Mouse (Mus musculus) forebrain, embryonic 10.5 days (tissue): ENCODE results near the gene Ndufs7. TPM values are rescaled to one million over a fixed set of nuclear protein-coding genes. Genes with fewer than 3 reads are reported as not detected.

ENCODE experiments used
- DNase-seq: peaks from one replicate; pipeline ENCODE4 v3.0.0-alpha.2; 2017; ENCODE audit warnings: low spot score; ENCODE audit errors: extremely low spot score
- H3K27ac ChIP-seq: fragments of 300-500 bp; sonication (generic); 2 replicates; pipeline ENCODE4 v1.5.1; 2016; ENCODE audit warnings: mild to moderate bottlenecking
- H3K27me3 ChIP-seq: fragments of 300-500 bp; sonication (generic); 2 replicates; pipeline ENCODE4 v1.6.1; 2016; ENCODE audit warnings: mild to moderate bottlenecking; ENCODE audit not compliant: poor library complexity, severe bottlenecking
- H3K36me3 ChIP-seq: fragments of 300-500 bp; sonication (generic); replicated peaks from 2 replicates; pipeline ENCODE4 v1.6.1; 2016; ENCODE audit warnings: mild to moderate bottlenecking, moderate library complexity
- H3K4me1 ChIP-seq: fragments of 300-500 bp; sonication (generic); 2 replicates; pipeline ENCODE4 v1.6.1; 2016
- H3K4me3 ChIP-seq: fragments of 300-500 bp; sonication (generic); 2 replicates; pipeline ENCODE4 v1.5.1; 2016; ENCODE audit warnings: mild to moderate bottlenecking, moderate library complexity
- H3K9me3 ChIP-seq: fragments of 300-500 bp; sonication (generic); 2 replicates; pipeline ENCODE4 v1.6.1; 2016; ENCODE audit warnings: mild to moderate bottlenecking, moderate library complexity
- WGBS: fragments of 180-500 bp; shearing (Covaris S2); methylation state at CpG from one replicate; pipeline ENCODE4 v1.1.7; 2016; 5-methylcytosine and 5-hydroxymethylcytosine counted together
- polyA plus RNA-seq: library from polyadenylated mRNA; unstranded; fragments of >200 nt; fragmentation: Nextera tagmentation; extraction: Ambion mirVana; gene quantifications from 2 replicates; pipeline ENCODE4 v1.2.1, GENCODE M21; 2016

The Ndufs7 gene
- polyA plus RNA-seq, 1 experiment from 2014 or later: 309 TPM

DNA sequence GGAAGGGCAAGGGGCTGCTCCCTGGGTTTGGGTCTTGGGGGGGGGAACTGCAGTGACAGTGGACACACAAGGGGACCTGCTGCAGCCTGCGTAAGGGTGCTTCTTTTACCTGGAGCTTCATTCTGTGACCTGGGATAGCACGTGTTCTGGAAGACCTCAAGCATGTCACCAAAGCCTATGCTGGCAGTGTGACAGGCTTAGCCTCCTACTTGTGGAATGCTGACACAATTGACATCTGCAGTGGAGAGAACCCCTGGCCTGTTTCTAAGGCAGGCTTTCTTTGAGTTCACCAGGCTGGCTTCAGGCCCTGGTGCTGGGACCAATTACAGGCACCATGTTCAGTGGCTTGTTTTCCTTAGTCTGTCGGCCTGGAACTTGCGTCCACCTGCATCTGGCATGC, 45.4 kb downstream of the Ndufs7 start:
- peak overlapping the region; percentile 98 for H3K4me3 ChIP-seq
- peaks cover 30% of the 10 kb centered on the region for H3K27me3 ChIP-seq
- 0 out of 2 replicates have a peak overlapping the region, but pooled peaks have one; percentile 30 for H3K27ac ChIP-seq
- H3K36me3 ChIP-seq: peaks cover 27% of the 10 kb centered on the region
- peaks cover 69% of the 10 kb centered on the region for H3K4me1 ChIP-seq
- no peak for DNase-seq
- no peaks in the 10 kb centered on the region for H3K9me3 ChIP-seq
- WGBS: 73% methylated on average over 4 of the region's 4 CpGs

DNA sequence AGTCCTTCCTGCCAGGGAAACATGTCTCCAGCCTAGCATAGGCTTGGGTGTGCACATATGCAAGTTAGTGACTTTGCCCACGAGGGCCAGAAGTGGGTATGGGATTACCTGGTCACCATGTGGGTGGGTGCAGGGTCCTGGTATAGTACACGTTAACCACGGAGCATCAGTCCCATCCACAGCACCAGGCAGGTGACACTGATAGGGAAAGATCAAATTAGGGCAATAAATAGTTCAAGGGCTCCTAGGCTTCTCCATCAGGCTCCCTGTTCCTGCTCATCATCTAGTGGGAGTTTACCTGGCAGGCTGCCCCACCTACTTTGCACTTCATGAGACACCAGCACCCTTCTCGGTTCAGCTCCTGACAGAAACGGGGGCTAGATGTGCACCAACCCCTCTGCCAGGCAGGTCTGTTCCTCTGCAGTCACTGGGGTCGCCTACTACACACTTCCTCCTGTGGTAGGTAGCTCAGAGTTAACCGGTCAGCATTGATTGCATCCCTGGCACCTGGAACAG, 45.9 kb downstream of the Ndufs7 start:
- Histone ChIP-seq H3K4me1 (peaks cover 74% of the 10 kb centered on the region), H3K27ac (0 out of 2 replicates have a peak overlapping the region, but pooled peaks have one; percentile 30), H3K27me3 (peaks cover 36% of the 10 kb centered on the region), H3K9me3 (no peaks in the 10 kb centered on the region), H3K4me3 (peak overlapping the region; percentile 98), H3K36me3 (peaks cover 26% of the 10 kb centered on the region)
- WGBS: 46% methylated on average over 7 of the region's 7 CpGs
- no peak for DNase-seq

DNA sequence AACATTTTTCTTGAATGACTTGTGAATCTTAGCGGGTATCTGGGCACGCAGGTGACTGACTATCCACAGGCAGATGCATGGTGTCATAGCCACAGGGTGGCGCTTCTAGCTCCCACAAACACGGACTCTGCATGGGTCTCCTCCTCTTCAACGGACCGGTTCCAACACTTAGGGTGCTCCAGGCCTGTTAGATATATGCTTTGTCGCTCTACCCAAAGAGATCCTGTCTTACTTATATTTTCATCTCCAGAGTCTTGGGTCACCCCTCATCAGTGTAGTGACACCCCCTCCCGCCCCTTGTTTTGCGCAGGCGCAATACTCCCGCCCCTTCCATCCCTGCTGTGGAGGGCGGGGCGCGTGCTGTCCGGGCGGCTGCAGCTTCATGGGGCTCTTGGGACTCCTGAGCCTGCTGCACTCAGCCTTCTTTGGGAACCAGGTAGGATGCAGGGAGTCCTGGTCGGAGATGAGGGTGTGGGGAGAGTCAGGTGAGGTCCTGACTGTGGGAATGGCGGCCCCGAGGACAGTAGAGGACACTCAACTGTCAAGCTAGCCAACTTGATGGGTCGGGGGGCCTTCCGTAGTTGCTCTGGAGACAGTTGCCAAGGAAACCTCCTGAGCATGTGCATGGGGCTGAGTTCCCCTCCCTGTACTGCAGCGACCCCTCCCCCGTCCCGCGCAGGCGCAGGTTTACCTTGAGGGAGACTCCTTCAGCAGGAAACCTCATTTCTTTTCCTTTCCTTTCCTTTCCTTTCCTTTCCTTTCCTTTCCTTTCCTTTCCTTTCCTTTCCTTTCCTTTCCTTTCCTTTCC, 46.9 kb downstream of the Ndufs7 start, which contains the start of gene Apc2:
Apc2 (plus strand) TSS at position 360 of the 808 bp plus-strand sequence.
- H3K27ac ChIP-seq: peak within 1 kb of the TSS; percentile 85
- 1% methylated on average over 26 of the region's 26 CpGs for WGBS
- peaks cover 45% of the 10 kb centered on the region for H3K27me3 ChIP-seq
- DNase-seq: peak; percentile 81
- peak within 1 kb of the TSS; percentile 98 for H3K4me3 ChIP-seq
- H3K36me3 ChIP-seq: peaks cover 26% of the 10 kb centered on the region
- H3K9me3 ChIP-seq: no peaks in the 10 kb centered on the region
- peaks cover 84% of the 10 kb centered on the region for H3K4me1 ChIP-seq

DNA sequence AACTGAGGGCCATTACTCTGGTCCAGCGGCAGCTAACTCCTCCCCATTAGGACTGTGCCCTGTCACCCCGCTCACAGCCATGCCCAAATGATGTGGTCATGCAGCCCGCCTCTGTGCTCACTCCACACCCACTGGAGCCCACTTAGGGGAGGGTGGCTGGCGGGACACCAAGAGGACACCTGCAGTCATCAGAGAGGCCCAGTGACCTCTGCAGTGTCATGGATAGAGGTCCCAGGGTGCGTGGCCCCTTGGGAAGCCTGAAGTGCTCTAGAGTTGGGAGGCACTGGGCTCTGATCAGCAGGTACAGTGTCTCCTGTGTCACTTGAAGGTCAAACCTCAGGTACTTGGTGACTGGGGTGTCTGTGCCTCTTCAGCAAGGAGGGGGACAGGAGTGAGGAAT, 47.9 kb downstream of the Ndufs7 start:
- WGBS: 85% methylated on average over 5 of the region's 5 CpGs
- H3K9me3 ChIP-seq: no peaks in the 10 kb centered on the region
- H3K27ac ChIP-seq: peak overlapping the region; percentile 85
- peaks cover 55% of the 10 kb centered on the region for H3K27me3 ChIP-seq
- no peak for DNase-seq
- peaks cover 93% of the 10 kb centered on the region for H3K4me1 ChIP-seq
- peaks cover 28% of the 10 kb centered on the region for H3K36me3 ChIP-seq
- peak overlapping the region; percentile 58; the same call in 1 of the 2 replicates for H3K4me3 ChIP-seq

DNA sequence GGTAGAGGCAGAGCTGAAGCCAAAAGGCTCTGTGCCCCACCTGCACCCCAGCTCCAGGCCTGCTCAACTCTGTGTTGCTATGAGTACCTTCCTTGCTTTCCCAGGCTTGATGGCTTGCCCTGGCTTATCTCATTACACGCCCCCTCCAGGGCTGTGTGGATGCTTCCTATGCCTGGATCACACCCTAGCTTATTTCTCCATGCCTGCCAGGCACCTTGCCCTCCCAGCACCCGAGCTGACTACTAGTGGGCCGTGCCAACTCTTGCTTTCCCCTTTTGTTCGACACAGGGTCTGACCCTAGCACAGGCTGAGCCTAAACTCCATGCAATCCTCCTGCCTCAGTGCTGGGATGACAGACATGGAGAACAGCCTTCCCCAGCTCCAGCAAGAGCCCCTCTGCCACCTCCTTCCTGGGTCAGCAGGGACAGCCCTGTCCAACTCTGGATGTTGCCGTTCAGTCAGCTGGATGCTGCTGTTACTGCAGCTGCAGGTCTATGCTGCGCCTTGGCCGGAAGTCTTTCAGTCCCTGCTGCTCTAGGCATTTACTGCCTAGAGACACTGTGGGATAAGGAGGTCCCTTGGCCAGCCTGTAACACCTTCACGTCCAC, 48.7 kb downstream of the Ndufs7 start:
- peak overlapping the region; percentile 89 for H3K27ac ChIP-seq
- H3K4me1 ChIP-seq: peaks cover 97% of the 10 kb centered on the region
- H3K36me3 ChIP-seq: peaks cover 36% of the 10 kb centered on the region
- WGBS: 79% methylated on average over 8 of the region's 8 CpGs
- no peak for DNase-seq
- no peaks in the 10 kb centered on the region for H3K9me3 ChIP-seq
- 0 out of 2 replicates have a peak overlapping the region, but pooled peaks have one; percentile 9 for H3K4me3 ChIP-seq
- peaks cover 63% of the 10 kb centered on the region for H3K27me3 ChIP-seq

DNA sequence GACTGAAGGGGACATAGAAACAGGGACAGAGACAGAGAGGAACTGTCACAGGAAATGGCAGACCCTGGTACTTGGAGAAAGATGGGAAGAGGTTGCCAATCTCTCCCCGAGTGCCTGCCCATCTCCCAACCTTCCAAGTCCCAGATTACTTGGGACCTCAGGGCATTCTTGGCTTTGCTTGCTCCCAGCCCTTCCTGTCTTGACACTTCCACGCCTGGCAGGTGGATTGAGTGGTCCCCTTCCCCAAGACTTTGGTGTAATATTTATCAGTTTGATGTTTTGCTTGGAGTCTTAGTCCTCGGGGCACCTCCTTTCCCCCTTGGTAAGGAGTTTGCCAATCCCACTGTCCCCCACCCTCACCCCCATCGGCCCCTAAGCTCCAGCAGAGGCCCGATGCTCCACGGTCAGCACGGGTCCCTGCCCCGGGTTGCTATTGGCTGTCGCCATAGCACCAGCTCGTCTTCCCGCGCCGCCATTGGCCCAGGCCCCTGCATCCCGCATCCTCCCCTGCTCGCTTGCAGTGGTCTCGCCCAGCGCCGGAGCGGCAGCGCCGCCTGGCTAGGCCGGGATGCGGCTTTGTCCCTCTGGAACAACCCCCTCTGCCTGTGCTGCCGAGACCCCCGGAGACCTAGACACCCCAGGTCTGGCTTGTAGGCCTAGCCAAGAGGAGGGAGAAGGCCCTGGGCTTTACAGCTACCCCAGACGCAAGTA, 49.8 kb downstream of the Ndufs7 start:
- peaks cover 92% of the 10 kb centered on the region for H3K4me1 ChIP-seq

DNA sequence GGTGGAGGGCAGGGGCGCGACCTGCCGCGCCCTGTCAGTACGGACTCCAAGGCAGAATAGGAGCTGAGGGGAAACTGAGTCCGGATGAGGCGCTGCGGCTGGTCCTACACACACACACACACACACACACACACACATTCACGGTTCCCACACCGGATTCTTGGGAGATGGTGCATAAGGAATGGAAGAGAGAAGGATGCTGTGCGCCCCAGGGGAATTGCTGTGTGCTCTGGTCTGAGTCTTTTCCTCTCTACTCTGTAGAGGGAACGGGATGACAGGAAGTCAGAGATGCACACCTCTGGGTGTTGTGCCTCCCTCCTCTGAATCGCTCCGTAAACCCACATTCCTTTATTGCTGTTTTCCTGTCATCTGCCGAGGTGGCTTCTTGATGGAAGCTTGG, 50.4 kb downstream of the Ndufs7 start:
- Histone ChIP-seq H3K4me1 (peaks cover 87% of the 10 kb centered on the region), H3K9me3 (no peaks in the 10 kb centered on the region), H3K27me3 (peaks cover 78% of the 10 kb centered on the region), H3K36me3 (peaks cover 33% of the 10 kb centered on the region), H3K27ac (peak overlapping the region; percentile 89), H3K4me3 (peak overlapping the region; percentile 57)
- DNase-seq: no peak
- WGBS: 7% methylated on average over 15 of the region's 15 CpGs

More for the DNA sequence above, 49.8 kb downstream of the Ndufs7 start:
- H3K36me3 ChIP-seq: peaks cover 33% of the 10 kb centered on the region
- H3K4me3 ChIP-seq: peak overlapping the region; percentile 57
- WGBS: 5% methylated on average over 26 of the region's 26 CpGs
- DNase-seq: peak; percentile 92
- peaks cover 72% of the 10 kb centered on the region for H3K27me3 ChIP-seq
- H3K9me3 ChIP-seq: no peaks in the 10 kb centered on the region
- peak overlapping the region; percentile 89 for H3K27ac ChIP-seq

DNA sequence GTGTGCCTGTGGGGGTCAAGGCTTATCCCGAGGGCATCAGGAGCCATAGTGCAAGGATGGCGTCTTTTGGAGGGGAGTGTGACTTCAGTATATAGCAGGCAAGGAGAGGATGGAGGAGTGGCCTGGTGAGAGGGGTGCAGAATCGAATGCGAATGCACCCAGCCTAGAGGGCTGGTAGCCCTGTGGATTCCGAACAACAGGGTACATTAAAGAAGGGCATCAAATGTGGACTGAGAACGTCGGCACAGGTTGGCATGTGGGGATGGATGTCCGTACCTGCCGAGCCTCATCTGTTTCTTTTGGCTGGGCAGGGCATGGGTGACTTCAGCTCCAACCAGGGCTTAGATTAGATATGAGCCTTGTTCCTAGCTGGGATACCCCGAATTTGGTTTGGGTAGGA, 50.9 kb downstream of the Ndufs7 start:
- Histone ChIP-seq H3K9me3 (no peaks in the 10 kb centered on the region), H3K27me3 (peaks cover 83% of the 10 kb centered on the region), H3K4me3 (peak overlapping the region; percentile 57), H3K36me3 (peaks cover 33% of the 10 kb centered on the region), H3K4me1 (peaks cover 86% of the 10 kb centered on the region), H3K27ac (peak overlapping the region; percentile 89)
- WGBS: 47% methylated on average over 10 of the region's 10 CpGs
- no peak for DNase-seq

DNA sequence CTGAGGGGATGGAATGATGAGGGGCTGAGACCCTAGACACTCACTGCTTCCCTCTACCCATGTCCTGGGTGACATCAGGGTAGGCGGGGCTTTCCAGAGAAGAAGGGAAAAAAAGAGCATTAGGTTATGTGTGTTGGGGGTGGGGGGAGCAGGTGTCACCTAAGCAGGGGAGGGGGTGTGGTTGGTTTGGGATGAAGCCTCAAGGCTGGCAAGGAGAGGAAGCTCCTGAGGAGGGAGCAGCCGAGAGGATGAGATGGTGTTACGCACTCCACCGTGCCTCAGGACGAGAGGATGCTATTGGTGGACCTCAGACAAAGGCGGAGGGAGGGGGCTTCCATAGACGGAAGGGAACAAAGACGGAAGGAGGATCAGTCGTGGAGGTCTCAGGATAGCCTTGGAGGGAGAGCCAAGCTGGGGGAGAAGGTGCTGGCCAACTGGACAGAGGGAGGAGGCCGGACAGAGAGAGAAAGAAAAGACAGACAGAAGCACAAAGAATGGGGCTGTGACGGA, 51.8 kb downstream of the Ndufs7 start:
- Histone ChIP-seq H3K4me3 (peak overlapping the region; percentile 57), H3K4me1 (peaks cover 82% of the 10 kb centered on the region), H3K36me3 (peaks cover 38% of the 10 kb centered on the region), H3K27me3 (peaks cover 92% of the 10 kb centered on the region), H3K27ac (peak overlapping the region; percentile 89), H3K9me3 (no peaks in the 10 kb centered on the region)
- 8% methylated on average over 11 of the region's 11 CpGs for WGBS
- no peak for DNase-seq

DNA sequence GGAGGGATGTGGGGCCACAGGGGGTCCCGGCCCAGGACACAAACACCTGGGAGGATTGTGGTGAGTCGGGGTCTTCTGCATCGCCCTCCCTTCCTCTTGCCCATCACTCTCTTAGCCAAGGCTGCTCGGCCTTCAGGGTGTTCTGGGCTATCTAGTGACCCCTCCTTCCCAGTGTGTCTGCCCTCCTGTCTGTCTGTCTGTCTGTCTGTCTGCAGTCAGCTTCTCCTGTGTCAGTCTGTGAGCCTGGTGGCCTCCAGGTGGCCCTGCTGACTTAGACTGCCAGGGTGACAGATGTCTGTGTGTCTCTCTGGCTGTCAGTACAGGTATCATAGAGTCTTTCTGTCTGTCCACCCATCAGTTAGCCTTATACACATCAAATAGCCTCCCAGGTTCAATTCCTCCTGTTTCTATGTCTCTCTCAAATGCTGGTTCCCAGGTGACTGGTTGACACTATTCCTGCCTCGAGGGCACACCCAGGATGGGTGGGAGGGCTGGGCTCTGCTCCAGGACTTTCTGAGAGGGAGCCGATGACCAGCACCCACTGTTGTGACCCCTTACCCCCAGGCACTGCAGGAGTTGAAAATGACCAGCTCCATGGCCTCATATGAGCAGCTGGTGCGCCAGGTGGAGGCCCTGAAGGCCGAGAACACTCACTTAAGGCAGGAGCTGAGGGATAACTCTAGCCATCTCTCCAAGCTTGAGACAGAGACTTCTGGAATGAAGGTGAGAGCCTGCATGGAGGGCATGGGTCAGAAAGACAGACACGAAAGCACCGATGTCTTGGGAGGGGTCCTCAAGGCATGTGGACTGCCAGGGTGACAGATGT, 52.5 kb downstream of the Ndufs7 start:
- DNase-seq: no peak
- H3K4me1 ChIP-seq: peaks cover 74% of the 10 kb centered on the region
- 74% methylated on average over 10 of the region's 10 CpGs for WGBS
- peaks cover 97% of the 10 kb centered on the region for H3K27me3 ChIP-seq
- peaks cover 46% of the 10 kb centered on the region for H3K36me3 ChIP-seq
- no peaks in the 10 kb centered on the region for H3K9me3 ChIP-seq
- H3K4me3 ChIP-seq: peak overlapping the region; percentile 57
- H3K27ac ChIP-seq: peak overlapping the region; percentile 89

DNA sequence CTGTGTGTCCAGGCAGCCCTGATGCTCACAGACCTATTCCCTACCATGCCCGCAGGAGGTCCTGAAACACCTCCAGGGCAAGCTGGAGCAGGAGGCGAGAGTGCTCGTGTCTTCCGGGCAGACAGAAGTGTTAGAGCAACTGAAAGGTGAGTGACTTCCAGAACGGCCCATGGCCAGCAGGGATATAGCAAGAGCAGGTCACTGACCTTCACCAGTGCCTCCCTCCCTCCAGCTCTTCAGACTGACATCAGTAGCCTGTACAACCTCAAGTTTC, 53.1 kb downstream of the Ndufs7 start:
- no peaks in the 10 kb centered on the region for H3K9me3 ChIP-seq
- H3K27ac ChIP-seq: peak overlapping the region; percentile 89
- H3K36me3 ChIP-seq: peaks cover 51% of the 10 kb centered on the region
- peaks cover 93% of the 10 kb centered on the region for H3K27me3 ChIP-seq
- H3K4me3 ChIP-seq: peak overlapping the region; percentile 57
- no peak for DNase-seq
- H3K4me1 ChIP-seq: peaks cover 69% of the 10 kb centered on the region
- WGBS: 60% methylated on average over 5 of the region's 5 CpGs

DNA sequence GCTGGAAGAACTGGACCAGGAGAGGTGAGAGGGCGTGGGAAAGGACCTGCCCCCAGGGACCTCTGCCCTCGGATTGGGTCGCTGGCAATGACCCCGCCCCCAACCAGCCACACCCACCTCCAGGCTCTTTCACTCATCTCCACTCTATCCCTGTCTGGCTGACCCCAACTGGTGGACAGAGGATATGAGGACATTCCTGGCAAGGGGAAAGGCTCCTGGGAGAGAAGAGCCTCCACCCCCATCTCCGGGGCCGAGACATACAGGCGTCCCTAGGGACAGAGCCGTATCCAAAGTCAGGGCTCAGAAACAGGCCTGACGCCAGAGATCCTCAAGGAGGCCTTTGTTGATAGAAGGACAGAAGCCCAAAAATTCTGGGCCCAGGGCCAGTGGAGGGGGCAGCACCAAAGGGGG, 53.6 kb downstream of the Ndufs7 start:
- peaks cover 93% of the 10 kb centered on the region for H3K27me3 ChIP-seq
- H3K27ac ChIP-seq: peak overlapping the region; percentile 89
- H3K4me1 ChIP-seq: peaks cover 64% of the 10 kb centered on the region
- no peak for DNase-seq
- H3K4me3 ChIP-seq: peak overlapping the region; percentile 57
- H3K9me3 ChIP-seq: no peaks in the 10 kb centered on the region
- H3K36me3 ChIP-seq: peaks cover 56% of the 10 kb centered on the region
- WGBS: 15% methylated on average over 9 of the region's 9 CpGs
